Mouse (Mus musculus): ENCODE measurements around the gene Palm. TPM values are rescaled to one million over a fixed set of nuclear protein-coding genes. Genes with fewer than 3 reads are reported as not detected.

The Palm gene
- polyA plus RNA-seq, 1 experiment from 2014 or later, result 140 TPM

- 83% methylated on average over 8 of the region's 8 CpGs for WGBS
- DNase-seq (ENCODE audit: low spot score) (no peak), ATAC-seq (replicated peaks; ENCODE audit: low FRiP score) (no peak)
- peaks cover 2% of the 10 kb centered on the region; the same call in 1 of the 2 replicates for H3K4me1 ChIP-seq (replicated peaks; ENCODE audit: control insufficient read depth, insufficient read depth, low read length)
- no peaks in the 10 kb centered on the region for H3K9me3 ChIP-seq (ENCODE audit: control insufficient read depth, low read length)
- no peak overlapping the region for H3K9ac ChIP-seq (ENCODE audit: low read length)
- H3K27me3 ChIP-seq (ENCODE audit: control insufficient read depth, insufficient read depth, low read length), result no peaks in the 10 kb centered on the region
- no peak overlapping the region for H3K4me3 ChIP-seq (ENCODE audit: low read depth, low read length)
- H3K27ac ChIP-seq (ENCODE audit: low read depth, low read length), result no peak overlapping the region
- H3K36me3 ChIP-seq (ENCODE audit: control insufficient read depth, insufficient read depth, low read length), result peaks cover 8% of the 10 kb centered on the region; the same call in 1 of the 2 replicates
- no peak overlapping the region for H3K4me2 ChIP-seq (ENCODE audit: low read depth, low read length, severe bottlenecking)
Observed at GRCm38 (mm10) chr10:79820277-79820676, 26.9 kb downstream of the Palm start.

- Histone ChIP-seq H3K4me1 (replicated peaks; ENCODE audit: control insufficient read depth, insufficient read depth, low read length) (peaks cover 2% of the 10 kb centered on the region; the same call in 1 of the 2 replicates), H3K36me3 (ENCODE audit: control insufficient read depth, insufficient read depth, low read length) (peaks cover 6% of the 10 kb centered on the region; the same call in 1 of the 2 replicates), H3K27ac (ENCODE audit: low read depth, low read length) (no peak within 1 kb of the TSS), H3K4me3 (ENCODE audit: low read depth, low read length) (no peak within 1 kb of the TSS), H3K27me3 (ENCODE audit: control insufficient read depth, insufficient read depth, low read length) (no peaks in the 10 kb centered on the region), H3K9ac (ENCODE audit: low read length) (no peak within 1 kb of the TSS), H3K4me2 (ENCODE audit: low read depth, low read length, severe bottlenecking) (no peak within 1 kb of the TSS), H3K9me3 (ENCODE audit: control insufficient read depth, low read length) (no peaks in the 10 kb centered on the region)
- ATAC-seq (replicated peaks; ENCODE audit: low FRiP score), result no peak
- WGBS, result 65% methylated on average over 11 of the region's 11 CpGs
- DNase-seq (ENCODE audit: low spot score), result no peak
Observed at GRCm38 (mm10) chr10:79820782-79821181, 27.4 kb downstream of the Palm start, which contains the start of gene Misp. Gene Misp (plus strand): TSS chr10:79820989.

- Histone ChIP-seq H3K9ac (ENCODE audit: low read length) (no peak overlapping the region), H3K9me3 (ENCODE audit: control insufficient read depth, low read length) (no peaks in the 10 kb centered on the region), H3K4me2 (ENCODE audit: low read depth, low read length, severe bottlenecking) (no peak overlapping the region), H3K27ac (ENCODE audit: low read depth, low read length) (no peak overlapping the region), H3K4me1 (replicated peaks; ENCODE audit: control insufficient read depth, insufficient read depth, low read length) (peaks cover 2% of the 10 kb centered on the region; the same call in 1 of the 2 replicates), H3K36me3 (ENCODE audit: control insufficient read depth, insufficient read depth, low read length) (peaks cover 6% of the 10 kb centered on the region; the same call in 1 of the 2 replicates), H3K4me3 (ENCODE audit: low read depth, low read length) (no peak overlapping the region), H3K27me3 (ENCODE audit: control insufficient read depth, insufficient read depth, low read length) (no peaks in the 10 kb centered on the region)
- DNase-seq (ENCODE audit: low spot score), result no peak
- no peak for ATAC-seq (replicated peaks; ENCODE audit: low FRiP score)
- WGBS, result 91% methylated on average over 12 of the region's 12 CpGs
Observed at GRCm38 (mm10) chr10:79821731-79822130, 28.4 kb downstream of the Palm start.

- Histone ChIP-seq H3K9me3 (ENCODE audit: control insufficient read depth, low read length) (no peaks in the 10 kb centered on the region), H3K4me1 (replicated peaks; ENCODE audit: control insufficient read depth, insufficient read depth, low read length) (peaks cover 2% of the 10 kb centered on the region; the same call in 1 of the 2 replicates), H3K4me2 (ENCODE audit: low read depth, low read length, severe bottlenecking) (no peak overlapping the region), H3K36me3 (ENCODE audit: control insufficient read depth, insufficient read depth, low read length) (peaks cover 6% of the 10 kb centered on the region; the same call in 1 of the 2 replicates), H3K27me3 (ENCODE audit: control insufficient read depth, insufficient read depth, low read length) (no peaks in the 10 kb centered on the region), H3K27ac (ENCODE audit: low read depth, low read length) (no peak overlapping the region), H3K4me3 (ENCODE audit: low read depth, low read length) (no peak overlapping the region), H3K9ac (ENCODE audit: low read length) (peak overlapping the region; percentile 16; the same call in 1 of the 2 replicates)
- DNase-seq (ENCODE audit: low spot score), result peak; percentile 50
- WGBS, result 31% methylated on average over 17 of the region's 17 CpGs
- ATAC-seq (replicated peaks; ENCODE audit: low FRiP score), result no peak
Observed at GRCm38 (mm10) chr10:79822372-79822771, 29.0 kb downstream of the Palm start.

GRCm38 (mm10) chr10:79823011-79823410, 29.6 kb downstream of the Palm start:
- H3K9me3 ChIP-seq (ENCODE audit: control insufficient read depth, low read length), result no peaks in the 10 kb centered on the region
- H3K36me3 ChIP-seq (ENCODE audit: control insufficient read depth, insufficient read depth, low read length), result peaks cover 6% of the 10 kb centered on the region; the same call in 1 of the 2 replicates
- H3K27ac ChIP-seq (ENCODE audit: low read depth, low read length), result no peak overlapping the region
- DNase-seq (ENCODE audit: low spot score) (no peak), ATAC-seq (replicated peaks; ENCODE audit: low FRiP score) (no peak)
- H3K27me3 ChIP-seq (ENCODE audit: control insufficient read depth, insufficient read depth, low read length), result no peaks in the 10 kb centered on the region
- H3K4me2 ChIP-seq (ENCODE audit: low read depth, low read length, severe bottlenecking), result no peak overlapping the region
- no peak overlapping the region for H3K4me3 ChIP-seq (ENCODE audit: low read depth, low read length)
- 70% methylated on average over 6 of the region's 6 CpGs for WGBS
- H3K4me1 ChIP-seq (replicated peaks; ENCODE audit: control insufficient read depth, insufficient read depth, low read length), result peaks cover 2% of the 10 kb centered on the region; the same call in 1 of the 2 replicates
- no peak overlapping the region for H3K9ac ChIP-seq (ENCODE audit: low read length)

- WGBS, result 75% methylated on average over 6 of the region's 6 CpGs
- Histone ChIP-seq H3K9me3 (ENCODE audit: control insufficient read depth, low read length) (no peaks in the 10 kb centered on the region), H3K4me3 (ENCODE audit: low read depth, low read length) (no peak overlapping the region), H3K27me3 (ENCODE audit: control insufficient read depth, insufficient read depth, low read length) (no peaks in the 10 kb centered on the region), H3K9ac (ENCODE audit: low read length) (no peak overlapping the region), H3K4me1 (replicated peaks; ENCODE audit: control insufficient read depth, insufficient read depth, low read length) (peaks cover 2% of the 10 kb centered on the region; the same call in 1 of the 2 replicates), H3K36me3 (ENCODE audit: control insufficient read depth, insufficient read depth, low read length) (peaks cover under 1% of the 10 kb centered on the region; the same call in 1 of the 2 replicates), H3K27ac (ENCODE audit: low read depth, low read length) (no peak overlapping the region), H3K4me2 (ENCODE audit: low read depth, low read length, severe bottlenecking) (no peak overlapping the region)
- DNase-seq (ENCODE audit: low spot score), result no peak
- ATAC-seq (replicated peaks; ENCODE audit: low FRiP score), result no peak
Observed at GRCm38 (mm10) chr10:79824413-79824812, 31.0 kb downstream of the Palm start.

GRCm38 (mm10) chr10:79831583-79831982, 38.2 kb downstream of the Palm start:
- Histone ChIP-seq H3K4me3 (ENCODE audit: low read depth, low read length) (no peak overlapping the region), H3K9me3 (ENCODE audit: control insufficient read depth, low read length) (no peaks in the 10 kb centered on the region), H3K27ac (ENCODE audit: low read depth, low read length) (no peak overlapping the region), H3K27me3 (ENCODE audit: control insufficient read depth, insufficient read depth, low read length) (no peaks in the 10 kb centered on the region), H3K36me3 (ENCODE audit: control insufficient read depth, insufficient read depth, low read length) (no peaks in the 10 kb centered on the region), H3K4me1 (replicated peaks; ENCODE audit: control insufficient read depth, insufficient read depth, low read length) (no peaks in the 10 kb centered on the region), H3K4me2 (ENCODE audit: low read depth, low read length, severe bottlenecking) (no peak overlapping the region), H3K9ac (ENCODE audit: low read length) (no peak overlapping the region)
- WGBS, result 79% methylated on average over 3 of the region's 3 CpGs
- ATAC-seq (replicated peaks; ENCODE audit: low FRiP score) (no peak), DNase-seq (ENCODE audit: low spot score) (no peak)

GRCm38 (mm10) chr10:79832026-79832785, 38.8 kb downstream of the Palm start:
- Histone ChIP-seq H3K4me3 (ENCODE audit: low read depth, low read length) (no peak overlapping the region), H3K27ac (ENCODE audit: low read depth, low read length) (no peak overlapping the region), H3K9ac (ENCODE audit: low read length) (no peak overlapping the region), H3K27me3 (ENCODE audit: control insufficient read depth, insufficient read depth, low read length) (no peaks in the 10 kb centered on the region), H3K4me1 (replicated peaks; ENCODE audit: control insufficient read depth, insufficient read depth, low read length) (no peaks in the 10 kb centered on the region), H3K9me3 (ENCODE audit: control insufficient read depth, low read length) (no peaks in the 10 kb centered on the region), H3K4me2 (ENCODE audit: low read depth, low read length, severe bottlenecking) (no peak overlapping the region), H3K36me3 (ENCODE audit: control insufficient read depth, insufficient read depth, low read length) (no peaks in the 10 kb centered on the region)
- ATAC-seq (replicated peaks; ENCODE audit: low FRiP score), result no peak
- 83% methylated on average over 7 of the region's 7 CpGs for WGBS
- DNase-seq (ENCODE audit: low spot score), result no peak
